In genomic region chr6:17573732-17574131, GRCm38 (mm10) we compare ENCODE assay signal across 23 mouse cellular contexts.
"Had no signal": no experiment of that assay in that cellular context is flagged by ENCODE, and none has a peak within 500 bp of the region (broad histone marks: within the 10 kb centered on the region; RNA-seq: fewer than 3 reads in every experiment).

No protein-coding gene starts in this region.

- H3K4me1 ChIP-seq: hindbrain, embryonic 10.5 days; hindbrain, embryonic 12.5 days; limb, embryonic 15.5 days had no signal

- DNase-seq: forebrain, postnatal 0 days; gastrocnemius, adult 2 months; gastrocnemius, postnatal 10 days; gastrocnemius, postnatal 25 days; heart, adult 18-20 months; heart, postnatal 4 days; kidney, adult 18-20 months; kidney, adult 8-10 months; kidney, postnatal 10 days; kidney, postnatal 25 days; kidney, postnatal 4 days; left cerebral cortex, postnatal 4 days had no signal

- ATAC-seq: forebrain, postnatal 0 days; hindbrain, embryonic 16.5 days; inflammation-experienced regulatory T-cells, adult 6 months had no signal

- H3K4me3 ChIP-seq: gastrocnemius, adult 2 months; heart, embryonic 10.5 days; heart, embryonic 12.5 days; hindbrain, embryonic 10.5 days; hindbrain, embryonic 12.5 days; layer of hippocampus, adult 2 months; left cerebral cortex, adult 2 months; limb, embryonic 13.5 days; limb, embryonic 15.5 days had no signal

- H3K27ac ChIP-seq: gastrocnemius, adult 2 months; heart, embryonic 10.5 days; hindbrain, embryonic 10.5 days; hindbrain, embryonic 12.5 days; hindbrain, embryonic 14.5 days; layer of hippocampus, adult 2 months; left cerebral cortex, adult 2 months; limb, embryonic 13.5 days; limb, embryonic 15.5 days had no signal

- H3K27me3 ChIP-seq: heart, embryonic 12.5 days; hindbrain, embryonic 12.5 days; limb, embryonic 13.5 days; limb, embryonic 15.5 days had no signal

- H3K36me3 ChIP-seq: heart, embryonic 10.5 days; heart, embryonic 12.5 days; hindbrain, embryonic 10.5 days; hindbrain, embryonic 12.5 days; limb, embryonic 13.5 days; limb, embryonic 15.5 days had no signal

- H3K4me2 ChIP-seq: heart, embryonic 12.5 days; hindbrain, embryonic 12.5 days; hindbrain, embryonic 14.5 days; limb, embryonic 13.5 days; limb, embryonic 15.5 days had no signal

- H3K9ac ChIP-seq: forebrain, postnatal 0 days; heart, embryonic 12.5 days; hindbrain, embryonic 12.5 days; hindbrain, embryonic 14.5 days; limb, embryonic 13.5 days; limb, embryonic 15.5 days had no signal

- H3K9me3 ChIP-seq: heart, embryonic 10.5 days; hindbrain, embryonic 10.5 days; hindbrain, embryonic 12.5 days; limb, embryonic 13.5 days; limb, embryonic 15.5 days had no signal
